Mouse (Mus musculus) ovary, postnatal 10 days (tissue): ENCODE measurements around the gene Tbxas1.

Experiments used
- DNase-seq: peaks from one replicate; pipeline ENCODE4 v3.0.0; 2022; ENCODE audit warnings: low spot score

Tbxas1 gene

DNA sequence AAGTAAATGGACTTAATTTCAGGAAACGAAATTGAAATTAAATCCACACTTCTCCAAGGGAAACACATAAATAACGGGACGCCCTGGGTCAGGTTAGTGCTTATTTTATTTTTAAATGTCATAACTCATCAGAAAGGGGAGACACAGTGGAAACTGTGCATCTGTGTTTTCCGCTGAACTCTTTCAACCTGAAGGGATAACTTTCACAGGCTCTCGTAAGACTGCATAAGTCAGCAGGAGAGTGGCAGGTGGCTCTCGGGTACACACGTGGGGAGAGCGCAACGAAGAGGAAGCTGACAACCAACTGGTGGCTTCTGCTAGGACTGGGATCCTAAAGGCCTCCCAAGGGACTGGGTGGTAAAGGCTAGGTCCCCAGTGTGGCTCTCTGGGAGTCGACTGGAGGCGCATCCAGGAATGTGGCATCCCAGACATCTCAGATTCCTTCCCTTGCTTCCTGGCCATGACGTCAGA lies 128.8 kb downstream of the Tbxas1 start:
- DNase-seq = no peak

DNA sequence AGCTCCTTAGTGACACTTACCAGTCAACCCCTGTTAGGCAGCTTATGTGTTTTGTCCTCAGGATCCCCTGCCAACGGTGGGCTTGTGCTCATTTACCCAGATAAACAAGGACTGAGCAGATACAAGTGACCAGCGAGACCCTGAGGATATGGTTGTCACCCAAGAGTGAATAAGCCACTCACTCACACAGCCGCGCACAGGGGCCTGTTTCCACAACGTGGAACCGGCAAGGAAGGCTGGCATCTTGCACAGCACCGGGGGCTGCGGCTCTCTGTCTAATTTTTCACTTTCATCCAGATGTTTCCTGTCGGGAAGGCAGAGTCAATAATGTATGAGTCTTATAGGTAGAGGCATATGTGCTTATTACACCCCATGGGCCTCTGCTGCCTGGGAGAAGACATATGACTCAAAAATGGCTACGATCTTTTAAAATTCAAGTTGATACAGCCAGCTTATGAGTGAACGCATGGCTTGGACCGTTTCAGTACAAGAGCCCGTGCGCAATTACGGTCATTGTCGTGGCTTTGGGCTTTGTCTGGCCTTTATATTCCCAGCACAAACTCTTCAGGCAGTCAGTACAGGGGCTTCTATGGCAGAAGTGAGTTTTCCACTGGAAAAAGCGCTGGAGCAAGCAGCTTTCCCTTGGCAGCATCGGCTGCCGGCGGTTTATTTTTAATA lies 130.2 kb downstream of the Tbxas1 start:
- no peak for DNase-seq

GRCm38 (mm10) chr6:39005945-39006572 lies 130.9 kb downstream of the Tbxas1 start:
- no peak for DNase-seq

- DNase-seq = no peak
These were observed 132.0 kb downstream of the Tbxas1 start for GRCm38 (mm10) chr6:39007223-39007622.

DNA sequence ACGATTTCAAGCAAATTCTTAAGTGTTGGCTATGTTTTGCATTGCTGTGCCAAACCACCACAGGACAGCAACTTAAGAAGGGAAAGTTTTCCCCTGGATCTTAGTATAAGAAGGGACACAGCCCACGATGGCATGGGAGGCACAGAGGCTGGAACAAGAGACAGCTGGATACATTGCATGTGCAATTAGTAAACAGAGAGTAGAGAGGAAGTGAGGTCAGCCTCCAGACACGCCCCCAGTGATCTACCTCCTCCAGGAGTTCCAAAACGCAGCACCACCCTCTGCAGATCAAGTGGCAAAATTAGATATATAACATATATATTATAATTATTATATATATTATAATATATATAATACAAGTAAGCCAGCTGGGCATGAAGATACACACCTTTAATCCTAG lies 132.9 kb downstream of the Tbxas1 start:
- no peak for DNase-seq

DNA sequence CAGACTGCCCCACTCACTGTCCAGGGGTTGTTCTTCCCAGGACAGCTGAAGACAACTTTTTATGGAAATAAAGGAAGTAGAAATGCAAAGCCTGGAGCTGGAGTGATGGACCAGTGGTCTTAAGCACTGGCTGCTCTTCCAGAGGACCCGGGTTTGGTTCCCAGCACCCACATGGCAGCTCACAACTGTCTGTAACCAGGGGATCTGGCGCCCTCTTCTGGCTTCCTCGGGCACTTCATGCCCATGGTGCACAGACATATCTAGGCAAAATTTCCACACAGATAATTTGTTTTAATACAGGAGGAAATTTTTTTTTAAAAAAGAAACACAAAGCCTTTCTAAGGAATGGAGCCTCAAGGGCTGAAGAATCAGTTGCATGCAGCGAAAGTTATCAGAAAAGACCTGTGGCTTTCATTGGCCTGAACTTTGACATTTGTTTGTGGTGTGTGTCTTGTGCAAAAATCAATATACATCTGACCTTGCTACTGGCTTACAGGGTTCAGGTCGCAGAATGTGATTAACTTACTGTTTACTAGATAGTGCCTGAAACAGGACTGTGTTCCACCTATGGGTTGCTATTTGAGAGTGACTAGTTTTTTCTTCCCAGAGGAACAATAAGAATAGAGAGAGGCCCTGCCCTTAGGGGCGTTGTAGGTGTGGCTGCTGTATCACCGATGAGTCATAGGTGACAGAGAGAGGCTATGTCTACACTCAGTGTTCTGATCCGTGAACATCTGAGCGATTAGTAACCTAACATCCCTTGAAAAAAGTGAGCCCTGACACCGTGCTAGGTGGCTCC lies 138.0 kb downstream of the Tbxas1 start:
- DNase-seq = no peak

- no peak for DNase-seq
These were observed 142.7 kb downstream of the Tbxas1 start for GRCm38 (mm10) chr6:39017942-39018341.

GRCm38 (mm10) chr6:39018805-39019204 lies 143.6 kb downstream of the Tbxas1 start:
- DNase-seq = no peak

- no peak for DNase-seq
These were observed 144.0 kb downstream of the Tbxas1 start for GRCm38 (mm10) chr6:39019219-39019618.

GRCm38 (mm10) chr6:39021909-39022308 lies 146.7 kb downstream of the Tbxas1 start:
- no peak for DNase-seq

DNA sequence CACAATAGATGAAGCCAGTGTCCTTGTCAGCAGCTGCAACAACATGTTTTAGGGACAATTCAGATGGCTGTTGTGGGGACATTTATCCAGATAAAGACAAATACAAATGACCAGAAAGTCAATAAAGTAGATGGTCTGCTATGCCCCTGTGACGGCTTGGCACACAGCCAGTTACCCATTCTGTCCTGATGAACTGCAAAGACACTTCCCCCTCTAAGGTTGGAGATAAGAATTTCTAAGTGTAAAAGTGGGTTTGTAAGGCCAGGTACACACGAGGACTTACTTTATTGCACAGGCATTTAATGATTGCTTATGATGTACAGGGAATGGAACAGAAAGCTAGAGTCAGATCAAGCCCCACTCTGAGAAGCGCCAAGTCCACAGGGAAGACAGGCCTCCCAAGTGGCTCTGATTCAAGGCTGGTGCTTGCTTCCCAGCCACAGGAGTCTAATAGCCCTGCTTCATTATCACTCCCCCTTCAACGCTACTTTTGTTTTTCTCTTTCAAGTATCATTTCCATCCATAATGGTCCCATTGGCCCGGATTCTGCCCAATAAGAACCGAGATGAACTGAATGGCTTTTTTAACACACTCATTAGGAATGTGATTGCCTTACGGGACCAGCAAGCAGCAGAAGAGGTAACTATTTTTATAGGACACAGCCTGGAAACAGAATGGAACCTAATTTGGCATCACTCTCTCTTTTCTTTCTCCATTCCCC lies 147.4 kb downstream of the Tbxas1 start:
- no peak for DNase-seq

DNA sequence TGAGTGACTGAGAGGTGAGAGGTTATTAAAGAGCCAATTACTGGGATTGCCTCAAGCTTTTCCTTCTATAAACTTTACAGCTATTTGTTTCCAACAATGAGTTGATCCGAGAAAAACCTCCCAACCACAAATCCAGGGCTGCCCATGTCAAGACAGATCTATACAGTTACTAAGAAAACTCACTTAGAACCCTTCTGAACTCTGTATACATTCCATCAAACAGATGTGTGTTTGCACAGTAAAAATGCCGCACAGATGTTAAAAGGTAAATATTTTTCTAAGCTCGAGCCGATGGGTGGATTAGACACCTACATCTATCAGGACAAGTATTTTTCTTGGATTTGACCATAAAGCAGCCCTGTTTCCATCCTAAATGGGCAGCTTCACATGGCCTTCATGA lies 149.4 kb downstream of the Tbxas1 start:
- DNase-seq = no peak

DNA sequence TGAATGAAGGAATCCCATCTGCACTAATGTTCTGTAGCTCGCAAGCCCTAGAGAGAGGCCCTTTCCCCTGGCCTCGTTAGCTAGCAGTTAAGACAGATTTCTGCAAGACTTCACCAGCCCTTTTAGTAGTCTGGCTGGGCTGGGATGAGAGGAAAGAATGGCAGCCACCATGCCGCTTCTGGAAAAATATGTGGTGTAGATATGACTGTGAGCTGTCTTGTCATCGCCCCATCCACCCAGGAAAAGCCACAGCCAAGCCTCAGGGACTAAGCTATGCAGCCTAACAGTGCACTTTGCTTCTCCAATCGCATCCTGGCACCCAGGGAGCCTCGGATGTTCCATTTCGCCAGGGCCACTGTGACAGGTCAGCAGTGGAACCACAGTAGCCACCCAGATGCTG lies 149.8 kb downstream of the Tbxas1 start:
- no peak for DNase-seq

- DNase-seq = no peak
These were observed 155.5 kb downstream of the Tbxas1 start for GRCm38 (mm10) chr6:39030714-39031113.

DNA sequence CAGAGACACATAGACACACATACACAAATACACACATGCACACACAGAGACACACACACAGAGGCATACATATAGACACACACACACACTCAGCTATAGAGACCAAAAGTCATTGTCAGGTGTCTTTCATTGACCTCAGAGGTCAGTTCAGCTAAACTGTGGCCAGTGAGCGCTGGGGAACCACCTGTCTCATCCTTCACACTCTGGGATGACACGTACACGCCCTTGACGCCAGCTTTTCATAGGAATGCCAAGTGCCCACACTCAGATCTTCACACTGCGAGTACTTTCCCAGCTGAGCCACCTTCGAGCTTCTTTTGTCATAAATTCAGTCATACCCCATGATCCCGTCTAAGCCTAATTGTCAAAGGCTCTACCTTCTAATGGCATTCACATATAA lies 158.5 kb downstream of the Tbxas1 start:
- DNase-seq = no peak

DNA sequence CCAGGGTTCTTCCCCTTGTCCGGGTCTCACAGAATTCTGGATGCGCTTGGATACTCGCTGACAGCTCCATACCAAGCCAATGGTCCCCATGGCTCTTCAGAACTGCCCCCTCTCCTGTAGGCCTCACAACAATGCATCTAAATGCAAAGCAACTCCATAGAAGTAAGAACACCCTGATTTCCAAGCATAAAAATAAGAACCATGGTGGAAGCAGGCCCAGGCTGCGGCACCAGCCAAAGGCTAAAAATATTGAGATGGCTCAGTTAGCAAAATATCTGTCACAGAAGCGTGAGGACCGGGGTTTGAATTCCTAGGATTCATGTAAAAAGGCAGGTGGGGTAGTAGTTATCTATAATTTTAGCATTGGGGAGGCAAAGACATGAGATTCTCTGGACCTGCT lies 159.8 kb downstream of the Tbxas1 start:
- DNase-seq = no peak

- no peak for DNase-seq
These were observed 161.0 kb downstream of the Tbxas1 start for GRCm38 (mm10) chr6:39036204-39036603.

- no peak for DNase-seq
These were observed 165.2 kb downstream of the Tbxas1 start for GRCm38 (mm10) chr6:39040451-39040850.

DNA sequence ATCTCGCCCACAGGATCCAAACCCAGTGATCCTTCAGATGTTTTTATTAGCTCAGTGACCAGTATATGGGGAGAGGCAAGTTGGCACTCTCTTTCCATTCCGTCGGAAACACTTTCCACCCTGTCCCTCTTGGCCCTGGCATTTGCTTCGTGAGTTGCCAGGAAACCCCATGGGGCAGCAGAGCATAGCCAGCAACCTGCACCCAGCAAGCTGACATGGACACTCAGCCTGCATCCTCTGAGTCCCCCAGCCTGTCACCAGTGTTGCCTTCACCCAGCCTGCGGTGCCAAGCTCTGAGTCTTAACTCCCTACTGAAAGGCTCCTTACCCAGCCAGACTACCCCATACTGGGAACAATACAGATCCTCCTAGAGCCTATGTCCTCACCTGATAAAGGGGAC lies 173.9 kb downstream of the Tbxas1 start:
- DNase-seq = no peak

DNA sequence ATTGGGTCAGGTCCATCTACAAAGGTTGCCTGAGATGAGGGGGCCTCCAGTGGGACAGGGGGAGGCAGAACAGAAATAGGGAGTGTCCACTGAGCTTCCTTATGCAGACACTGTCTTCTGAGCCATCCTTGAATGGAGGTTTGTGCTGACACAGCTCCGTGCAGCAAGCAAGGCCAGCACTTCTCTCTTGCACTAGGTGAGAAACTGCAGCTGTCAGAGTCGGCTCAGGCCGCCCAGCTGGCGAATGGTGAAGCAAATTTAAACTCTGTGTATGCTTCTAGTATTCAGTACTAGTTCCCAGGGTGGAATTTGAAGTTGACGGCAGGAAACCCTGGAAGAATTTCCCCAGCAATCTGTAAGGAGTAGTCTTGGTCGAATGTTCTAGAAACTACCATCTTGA lies 175.6 kb downstream of the Tbxas1 start:
- no peak for DNase-seq

DNA sequence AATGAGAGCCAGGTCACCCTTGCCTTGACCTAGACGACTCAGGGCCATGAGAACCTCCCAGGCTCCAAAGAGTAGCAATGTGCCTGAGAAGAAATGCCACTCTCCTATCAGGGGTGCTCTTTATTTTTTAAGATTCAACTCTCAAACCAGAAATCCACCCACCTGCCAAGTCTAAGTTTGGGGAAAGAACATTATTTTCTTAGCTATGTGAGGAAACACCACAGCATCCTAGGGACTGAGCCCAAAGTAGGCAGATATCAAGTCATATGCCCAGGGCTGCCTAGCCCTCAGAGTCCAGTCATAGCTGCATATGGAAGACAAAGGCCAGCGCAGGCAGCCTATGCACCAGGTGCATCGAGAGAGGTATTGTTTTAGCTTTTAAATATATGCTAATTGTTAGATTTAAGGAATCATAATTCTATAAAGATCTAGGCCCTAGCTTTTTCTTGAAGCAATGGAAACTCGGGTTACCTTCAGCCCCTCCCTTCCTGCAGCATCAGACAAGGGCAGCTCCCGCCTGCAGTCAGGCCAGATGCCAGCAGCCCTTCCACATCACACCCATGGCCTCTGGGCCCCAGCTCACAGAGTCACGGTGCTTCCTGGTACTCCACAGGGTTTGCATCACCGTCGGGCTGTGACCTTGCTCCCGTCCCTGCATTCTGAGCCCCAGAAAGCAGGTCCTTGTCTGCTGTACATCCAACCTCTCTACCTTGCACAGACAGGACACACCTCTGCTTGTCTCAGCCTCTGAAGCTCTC lies 176.8 kb downstream of the Tbxas1 start:
- DNase-seq = no peak

DNA sequence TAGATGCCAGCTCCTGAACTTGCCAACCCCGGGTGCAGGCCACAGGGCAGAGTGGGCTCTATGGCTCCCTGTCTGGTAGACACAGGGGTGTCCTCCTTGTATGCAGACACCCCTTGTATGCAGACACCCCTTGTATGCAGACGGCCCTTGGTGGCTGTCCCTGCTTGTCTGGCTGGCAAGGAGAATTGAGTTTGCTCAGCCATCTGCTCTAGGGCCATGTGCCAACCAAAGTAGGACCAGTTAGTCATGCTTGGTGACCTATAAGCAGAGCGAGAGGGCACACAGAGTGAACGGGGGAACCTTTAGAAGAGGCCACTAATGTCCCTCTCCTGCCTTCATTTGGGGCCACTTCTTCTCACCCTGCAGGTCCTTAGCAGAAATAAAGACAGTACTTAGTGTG lies 177.4 kb downstream of the Tbxas1 start:
- no peak for DNase-seq
